Mouse (Mus musculus) cerebellum, adult 11-12 months (tissue): ENCODE data around the gene Bbc3.

Experiments used
- DNase-seq: peaks from one replicate; pipeline ENCODE4 v3.0.0; 2022

Gene Bbc3

GRCm38 (mm10) chr7:16319216-16319615 is 11.0 kb downstream of the Bbc3 start:
- no peak for DNase-seq

GRCm38 (mm10) chr7:16320479-16320878 is 12.3 kb downstream of the Bbc3 start:
- DNase-seq = no peak

GRCm38 (mm10) chr7:16324661-16325060 is 16.5 kb downstream of the Bbc3 start:
- no peak for DNase-seq

- DNase-seq = peak; percentile 81
These were observed 17.9 kb downstream of the Bbc3 start for GRCm38 (mm10) chr7:16325920-16326606.

- DNase-seq = peak; percentile 39
These were observed 18.4 kb downstream of the Bbc3 start for GRCm38 (mm10) chr7:16326607-16326971.

DNA sequence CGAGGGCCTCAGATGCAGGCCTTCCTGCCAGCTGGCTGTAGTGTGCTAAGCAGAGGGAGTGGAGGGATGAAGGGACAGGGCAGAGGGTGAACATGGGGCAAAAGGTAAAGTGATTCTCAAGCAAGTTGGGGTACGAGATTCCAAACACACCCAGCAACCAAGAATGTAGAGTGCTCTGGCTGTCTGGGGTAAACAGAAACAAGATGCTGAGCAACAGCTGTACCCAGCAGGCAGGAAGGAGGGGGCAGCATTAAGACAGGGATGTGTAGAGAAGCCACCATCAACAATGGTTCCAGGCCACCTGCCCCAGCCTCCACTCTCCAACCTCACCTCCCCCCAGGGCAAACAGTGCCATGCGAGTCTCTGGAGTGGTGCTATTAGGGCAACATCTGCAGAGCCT is 21.0 kb downstream of the Bbc3 start:
- DNase-seq = no peak

- no peak for DNase-seq
These were observed 29.5 kb downstream of the Bbc3 start for GRCm38 (mm10) chr7:16337733-16338132.

DNA sequence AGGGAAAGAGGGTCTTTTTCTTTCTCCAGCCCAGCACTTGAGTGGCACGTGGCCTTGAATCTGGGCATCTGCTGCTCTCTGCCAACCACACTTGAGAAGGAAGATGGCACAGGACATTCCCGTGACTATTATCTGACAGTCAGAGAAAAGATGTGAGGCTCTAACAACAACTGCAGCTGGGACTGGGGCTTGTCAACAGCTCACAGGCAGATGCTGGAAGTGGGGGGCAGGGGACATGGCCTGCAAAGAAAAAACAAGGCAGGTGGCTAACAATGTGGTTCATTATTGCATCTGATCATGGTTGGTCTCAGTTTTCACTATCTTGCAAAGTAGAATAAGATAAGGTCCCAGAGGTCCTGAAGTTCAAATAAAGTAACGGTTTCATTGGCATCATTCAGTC is 36.4 kb downstream of the Bbc3 start:
- no peak for DNase-seq

DNA sequence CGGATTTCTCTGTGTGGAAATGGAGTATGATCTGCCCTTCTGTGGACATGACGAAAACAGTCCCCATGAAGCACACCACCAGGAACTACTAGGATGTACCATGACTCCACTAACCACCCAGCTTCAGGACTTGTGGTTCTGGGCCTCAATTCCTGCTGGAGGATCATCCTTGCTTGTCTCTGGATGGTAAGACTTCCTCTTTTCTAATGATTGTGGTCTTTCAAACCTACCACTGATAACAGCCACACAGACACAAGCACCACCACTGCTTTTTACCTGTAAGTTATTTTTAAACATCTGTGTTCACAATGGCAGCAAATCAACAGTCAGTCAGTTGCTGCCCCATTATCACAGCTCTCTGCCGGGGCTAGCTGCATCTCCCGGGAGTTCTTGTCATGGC is 37.1 kb downstream of the Bbc3 start:
- DNase-seq = no peak

GRCm38 (mm10) chr7:16349999-16350398 is 41.8 kb downstream of the Bbc3 start:
- no peak for DNase-seq

DNA sequence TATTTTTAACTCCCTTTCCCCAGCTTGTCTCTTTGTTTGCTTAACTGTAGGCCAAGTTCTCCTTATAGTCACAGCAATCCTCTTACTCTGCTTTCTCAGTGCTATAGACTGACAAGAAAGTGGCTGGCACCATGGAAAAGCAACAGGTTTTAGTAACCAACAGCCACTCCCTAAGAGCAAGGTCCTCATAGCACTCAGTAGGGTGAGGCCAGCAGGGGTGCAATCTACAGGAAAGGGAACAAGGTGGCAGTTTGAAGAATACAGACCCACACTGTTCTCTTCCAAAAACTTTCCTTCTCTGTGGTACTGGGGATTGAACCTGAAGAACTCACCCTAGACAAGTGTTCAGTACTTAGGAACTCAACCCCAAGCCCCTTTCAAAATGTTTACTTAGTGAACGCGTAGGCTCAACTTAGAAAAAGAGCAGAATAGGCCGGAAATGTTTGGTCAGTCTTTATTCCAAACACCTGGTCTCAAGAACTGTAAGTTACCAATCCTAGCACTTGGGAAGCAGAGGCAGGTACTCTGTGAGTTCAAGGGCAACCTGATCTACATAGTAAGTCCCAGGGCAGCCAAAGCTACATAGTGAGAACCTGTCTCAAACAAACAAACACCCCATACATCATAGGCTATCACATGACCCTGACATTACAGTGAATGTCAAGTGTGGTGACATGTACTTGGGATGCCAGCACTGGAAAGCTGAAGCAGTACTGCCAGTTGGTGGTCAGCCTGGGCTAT is 47.8 kb downstream of the Bbc3 start:
- no peak for DNase-seq

DNA sequence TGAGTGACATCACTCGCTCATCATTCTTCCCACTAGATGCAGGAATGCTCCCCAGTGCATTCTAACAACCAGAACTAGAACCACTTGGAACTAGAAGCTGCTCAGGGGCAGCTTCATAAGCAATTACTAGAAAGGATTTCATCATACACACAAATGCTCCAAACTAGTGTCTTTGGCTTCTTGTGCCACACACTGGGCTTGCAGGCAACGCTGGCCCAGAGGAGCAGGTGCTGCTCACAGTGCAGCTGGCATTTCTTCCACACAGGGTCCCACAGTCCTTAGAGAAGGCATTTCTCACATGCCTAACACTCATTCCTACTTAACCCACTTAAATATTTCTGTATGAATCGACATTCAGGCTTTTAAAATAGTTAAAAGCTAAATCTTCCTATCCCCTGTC is 49.4 kb downstream of the Bbc3 start:
- no peak for DNase-seq

DNA sequence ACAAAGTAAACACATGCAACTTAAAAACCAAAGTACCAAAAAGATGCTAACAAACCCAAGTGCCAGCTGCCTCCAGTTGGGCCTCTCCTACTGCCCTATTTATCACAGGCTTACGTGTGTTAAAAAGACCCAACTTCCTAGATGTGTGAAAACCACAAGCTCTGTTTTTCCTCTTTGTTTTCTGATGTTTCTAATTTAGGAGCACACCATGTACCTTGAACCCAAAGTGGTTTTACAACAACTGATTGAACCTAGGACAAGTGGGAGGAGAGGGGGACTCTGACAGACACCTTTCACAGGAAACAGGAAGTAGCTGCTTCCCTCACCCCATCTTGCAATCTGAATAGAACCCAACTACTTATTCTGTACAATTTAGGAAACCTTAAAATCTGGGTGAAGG is 56.1 kb downstream of the Bbc3 start:
- DNase-seq = no peak

- no peak for DNase-seq
These were observed 56.8 kb downstream of the Bbc3 start for GRCm38 (mm10) chr7:16364901-16365500.

- DNase-seq = no peak
These were observed 58.0 kb downstream of the Bbc3 start for GRCm38 (mm10) chr7:16366133-16366646.

DNA sequence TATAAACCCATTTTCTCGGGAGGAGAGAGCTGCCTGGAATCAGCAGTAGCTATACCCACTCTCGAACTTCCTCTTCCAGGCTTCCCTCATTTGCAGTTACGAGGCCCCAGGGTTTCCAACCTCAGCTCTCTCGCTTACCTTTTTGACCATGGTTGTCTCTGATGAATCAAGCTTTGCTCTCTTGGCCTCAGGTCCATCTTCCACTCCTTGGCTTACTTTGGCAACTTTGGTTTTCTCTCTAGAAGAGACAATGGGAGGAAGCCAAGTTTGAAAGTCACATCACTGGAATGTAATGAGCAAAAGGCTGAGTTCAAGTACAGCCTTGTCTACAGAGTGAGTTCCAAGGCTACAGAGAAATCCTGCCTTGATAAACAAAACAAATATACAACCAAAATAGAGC is 58.5 kb downstream of the Bbc3 start:
- no peak for DNase-seq
